Mouse (Mus musculus) heart, embryonic 13.5 days (tissue): ENCODE results near the gene Vmn2r30. TPM values are rescaled to one million over a fixed set of nuclear protein-coding genes. Genes with fewer than 3 reads are reported as not detected.
"Not testable (repeated sequence)": the region's sequence is repeated elsewhere in the genome, so short reads cannot be mapped to it uniquely, and the experiment has no call there.

Experiments
- ATAC-seq: fragments of 200-750 bp; cut with Nextera tagmentation; 2 replicates; pipeline ENCODE4 v1.8.0; 2017; ENCODE audit warnings: moderate TSS enrichment; ENCODE audit not compliant: insufficient number of reproducible peaks, low FRiP score, low TSS enrichment; ENCODE audit errors: extremely low read depth
- H3K27ac ChIP-seq: fragments of 300-500 bp; sonication (generic); replicated peaks from 2 replicates; pipeline ENCODE4 v1.5.1; 2015; ENCODE audit warnings: moderate library complexity, mild to moderate bottlenecking, inconsistent platforms
- H3K27me3 ChIP-seq: fragments of 300-500 bp; sonication (generic); replicated peaks from 2 replicates; pipeline ENCODE4 v1.6.1; 2015; ENCODE audit warnings: mild to moderate bottlenecking, inconsistent platforms
- H3K36me3 ChIP-seq: fragments of 300-500 bp; sonication (generic); 2 replicates; pipeline ENCODE4 v1.6.1; 2015; ENCODE audit warnings: mild to moderate bottlenecking, inconsistent platforms
- H3K4me1 ChIP-seq: fragments of 300-500 bp; sonication (generic); 2 replicates; pipeline ENCODE4 v1.6.1; 2015; ENCODE audit warnings: inconsistent platforms
- H3K4me2 ChIP-seq: fragments of 300-500 bp; sonication (generic); 2 replicates; pipeline ENCODE4 v1.6.1; 2015; ENCODE audit warnings: inconsistent platforms, mild to moderate bottlenecking, moderate library complexity
- H3K4me3 ChIP-seq: fragments of 300-500 bp; sonication (generic); 2 replicates; pipeline ENCODE4 v1.5.1; 2015; ENCODE audit warnings: moderate library complexity, mild to moderate bottlenecking, inconsistent platforms
- H3K9ac ChIP-seq: fragments of 300-500 bp; sonication (generic); 2 replicates; pipeline ENCODE4 v1.6.1; 2015; ENCODE audit warnings: inconsistent platforms, mild to moderate bottlenecking, moderate library complexity
- H3K9me3 ChIP-seq: fragments of 300-500 bp; sonication (generic); 2 replicates; pipeline ENCODE4 v1.6.1; 2016; ENCODE audit warnings: inconsistent platforms
- WGBS: fragments of 180-500 bp; shearing (Covaris S2); methylation state at CpG from one replicate; pipeline ENCODE4 v1.1.7; 2015; ENCODE audit warnings: mixed read lengths; 5-methylcytosine and 5-hydroxymethylcytosine counted together
- microRNA-seq: library from miRNA; unstranded; fragments of <30 nt; microRNA quantifications from one replicate; pipeline ENCODE4, GENCODE M21; 2016
- polyA plus RNA-seq: library from polyadenylated mRNA; unstranded; fragments of >200 nt; fragmentation: Nextera tagmentation; extraction: Ambion mirVana; gene quantifications from 2 replicates; pipeline ENCODE4 v1.2.1, GENCODE M21; 2015

Gene Vmn2r30
- polyA plus RNA-seq: not detected in 2 replicates

- H3K36me3 ChIP-seq, H3K9me3 ChIP-seq, H3K4me3 ChIP-seq, H3K9ac ChIP-seq, H3K4me2 ChIP-seq, H3K27me3 ChIP-seq, H3K27ac ChIP-seq, H3K4me1 ChIP-seq, ATAC-seq: not testable (repeated sequence)
- WGBS: no CpG with 5 or more reads among the region's 1 CpGs
Observed at GRCm38 (mm10) chr7:7337509-7337908, at the start of gene Vmn2r30. Gene Vmn2r30 (minus strand): TSS chr7:7337609.

DNA sequence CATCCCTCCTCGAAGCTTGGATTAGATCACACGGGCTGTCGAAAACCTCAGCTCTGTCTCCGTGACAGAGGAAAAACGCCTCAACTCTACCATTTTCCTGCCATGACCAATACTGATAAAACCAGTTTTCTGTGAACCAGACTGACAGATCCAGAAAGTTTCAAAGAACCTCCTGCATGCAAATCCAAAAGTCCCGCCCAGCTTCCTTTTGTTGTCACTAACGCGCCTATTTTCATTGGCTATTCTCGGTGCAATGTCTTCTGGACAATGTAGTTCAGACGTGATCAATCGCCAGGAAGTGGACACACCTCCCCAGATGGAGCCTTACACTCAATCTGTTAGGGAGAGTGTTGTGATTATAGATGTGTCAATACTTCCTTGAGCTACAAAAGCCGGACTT, 37.0 kb upstream of the Vmn2r30 start, which contains the start of gene Gm45783:
TSS of gene Gm45783 (minus strand) at position 143 of the 400 bp plus-strand sequence.
- not testable (repeated sequence) for H3K9me3 ChIP-seq, H3K27me3 ChIP-seq, H3K4me2 ChIP-seq, H3K27ac ChIP-seq, H3K4me1 ChIP-seq, H3K9ac ChIP-seq, ATAC-seq, H3K36me3 ChIP-seq
- H3K4me3 ChIP-seq: peak within 1 kb of the TSS; percentile 1; the same call in 1 of the 2 replicates
- 39% methylated on average over 12 of the region's 12 CpGs for whole genome bisulfite sequencing

DNA sequence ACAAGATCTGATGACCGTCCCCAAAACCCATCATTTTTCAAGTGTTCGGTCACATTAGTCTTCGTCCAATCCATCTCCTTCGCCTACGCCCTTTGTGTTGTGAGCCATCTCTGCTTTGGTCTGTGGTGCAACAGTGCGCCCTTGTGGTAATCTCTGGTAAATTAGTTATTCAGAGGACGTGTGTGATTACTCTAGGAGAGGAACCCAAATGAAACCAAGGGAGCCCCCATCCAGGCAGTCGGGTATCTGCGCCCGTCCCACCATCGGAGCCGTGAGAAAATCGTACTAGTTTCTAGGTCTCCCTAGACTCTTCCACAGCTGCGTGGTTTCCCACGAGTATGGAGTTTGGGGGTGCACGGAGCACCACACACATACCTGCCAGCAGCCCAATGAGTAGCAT, 41.8 kb downstream of the Vmn2r30 start:
- H3K4me1 ChIP-seq: peaks cover 8% of the 10 kb centered on the region; the same call in 1 of the 2 replicates
- 78% methylated on average over 16 of the region's 16 CpGs for WGBS
- ATAC-seq: no peak
- no peak overlapping the region for H3K9ac ChIP-seq
- no peaks in the 10 kb centered on the region for H3K9me3 ChIP-seq
- H3K36me3 ChIP-seq: peaks cover 57% of the 10 kb centered on the region
- no peak overlapping the region for H3K4me3 ChIP-seq
- no peak overlapping the region for H3K4me2 ChIP-seq
- H3K27ac ChIP-seq: no peak overlapping the region
- H3K27me3 ChIP-seq: no peaks in the 10 kb centered on the region

DNA sequence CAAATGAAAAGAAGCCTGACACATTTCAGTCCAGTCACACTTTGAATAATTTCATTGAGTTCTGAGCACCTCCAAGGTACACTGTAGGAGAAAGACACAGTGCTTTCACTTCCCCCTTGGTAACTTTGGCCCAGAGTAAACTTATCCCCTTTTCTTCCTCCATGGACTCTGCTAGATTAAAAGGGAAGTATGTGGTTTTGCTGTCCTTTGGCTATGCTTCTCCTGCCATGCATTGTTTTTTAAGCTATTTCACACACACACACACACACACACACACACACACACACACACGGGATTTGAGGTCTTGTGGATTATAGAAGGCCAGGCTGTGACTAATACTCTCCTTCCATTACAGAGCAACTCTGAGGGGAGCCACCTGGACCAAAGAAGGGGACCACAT, 56.0 kb downstream of the Vmn2r30 start:
- Histone ChIP-seq H3K4me1 (no peaks in the 10 kb centered on the region), H3K27ac (no peak overlapping the region), H3K4me2 (no peak overlapping the region), H3K36me3 (peaks cover 35% of the 10 kb centered on the region), H3K4me3 (no peak overlapping the region), H3K9ac (no peak overlapping the region), H3K9me3 (peaks cover 3% of the 10 kb centered on the region; the same call in 1 of the 2 replicates), H3K27me3 (no peaks in the 10 kb centered on the region)
- ATAC-seq: no peak
- 53% methylated on average over 1 of the region's 1 CpGs for WGBS

DNA sequence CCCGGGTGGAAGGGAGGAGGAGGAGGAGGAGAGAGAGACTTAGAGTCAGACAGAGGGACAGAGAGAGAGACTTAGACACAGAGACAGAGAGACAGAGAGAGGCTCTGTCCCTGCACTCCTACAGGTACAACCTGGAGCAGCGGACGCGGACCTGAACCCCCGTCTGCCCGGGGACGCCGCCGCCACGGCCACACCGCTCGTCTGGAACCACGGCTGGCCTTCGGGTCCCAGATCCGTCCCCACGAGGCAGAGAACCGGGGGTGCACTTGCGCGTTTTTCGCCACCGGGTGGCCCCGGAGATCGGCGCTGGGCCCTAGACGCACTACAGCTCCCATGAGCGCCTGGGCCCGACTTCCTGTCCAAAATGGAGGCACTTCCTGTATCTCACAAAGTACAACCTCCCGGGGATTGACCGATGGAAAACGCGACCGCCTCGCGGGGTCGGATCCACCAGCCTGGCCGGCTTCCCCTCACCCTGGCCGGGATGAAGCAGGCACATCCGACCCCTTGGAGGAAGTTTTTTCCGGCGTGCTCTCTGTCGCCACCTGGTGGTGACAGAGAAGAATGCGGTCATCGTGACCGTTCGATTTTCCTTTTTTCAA, 59.3 kb downstream of the Vmn2r30 start, which contains the start of gene Gm45844:
TSS of gene Gm45844 (minus strand) at position 324 of the 602 bp plus-strand sequence.
- H3K4me1 ChIP-seq, H3K9me3 ChIP-seq, H3K27me3 ChIP-seq: not testable (repeated sequence)
- H3K36me3 ChIP-seq: peaks cover 10% of the 10 kb centered on the region
- WGBS: 40% methylated on average over 45 of the region's 45 CpGs
- peak within 1 kb of the TSS; percentile 43 for H3K4me2 ChIP-seq
- H3K9ac ChIP-seq: peak within 1 kb of the TSS; percentile 24
- peak; percentile 99 for ATAC-seq
- peak within 1 kb of the TSS; percentile 41 for H3K4me3 ChIP-seq
- H3K27ac ChIP-seq: peak within 1 kb of the TSS; percentile 1

DNA sequence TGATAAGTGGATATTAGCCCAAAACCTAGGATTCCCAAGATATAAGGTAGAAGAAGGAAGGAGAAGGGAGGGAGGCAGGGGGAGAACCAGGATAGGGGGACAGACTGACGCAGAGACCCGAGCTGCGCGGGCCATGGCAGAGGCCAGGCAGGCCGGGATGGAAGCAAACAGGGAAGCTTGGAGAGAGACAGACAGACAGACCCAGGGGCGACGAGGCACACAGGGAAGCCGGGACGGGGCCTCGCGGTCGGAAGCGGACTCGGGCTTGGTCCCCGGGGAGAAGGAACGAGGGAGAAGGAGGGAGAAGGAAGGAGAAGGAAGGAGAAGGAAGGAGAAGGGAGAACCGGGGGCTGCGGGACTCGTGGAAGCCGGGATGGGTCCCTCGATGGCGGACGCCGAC, 59.9 kb downstream of the Vmn2r30 start:
- peak; percentile 29; the same call in 1 of the 2 replicates for ATAC-seq
- H3K27me3 ChIP-seq, H3K36me3 ChIP-seq, H3K4me1 ChIP-seq, H3K9me3 ChIP-seq: not testable (repeated sequence)
- 59% methylated on average over 24 of the region's 24 CpGs for WGBS
- Histone ChIP-seq H3K4me2 (peak overlapping the region; percentile 43), H3K4me3 (peak overlapping the region; percentile 41), H3K27ac (peak overlapping the region; percentile 1), H3K9ac (peak overlapping the region; percentile 24)

Small RNA genes within 50 kb of the gene (microRNA-seq; reads per million reads assigned to microRNA genes)
- not detected for gene Mir5620

Other genes starting within 250 kb of the Vmn2r30 start
- gene Zfp954, start 216.1 kb downstream of the Vmn2r30 start, polyA plus RNA-seq: 6.6 and 7.4 TPM in 2 replicates
- gene Zfp773, start 200.9 kb downstream of the Vmn2r30 start, polyA plus RNA-seq: 0.68 and 0.83 TPM in 2 replicates
- 1.0 and 1.3 TPM in 2 replicates for gene Zfp418, start 166.3 kb downstream of the Vmn2r30 start, polyA plus RNA-seq
- 3.7 and 3.9 TPM in 2 replicates for gene Zfp772, start 127.6 kb downstream of the Vmn2r30 start, polyA plus RNA-seq
- 0.07 TPM in 1 of 2 replicates, not detected in the other for gene Vmn2r29, start 90.3 kb downstream of the Vmn2r30 start, polyA plus RNA-seq
- gene Gm45844, start 59.3 kb downstream of the Vmn2r30 start, polyA plus RNA-seq: 0.84 and 2.1 TPM in 2 replicates
- 41.7 and 43.9 TPM in 2 replicates for gene Clcn4, start 36.8 kb downstream of the Vmn2r30 start, polyA plus RNA-seq
- gene Gm45783, start 37.0 kb upstream of the Vmn2r30 start, polyA plus RNA-seq: not detected in 2 replicates
- gene Vmn2r31, start 62.1 kb upstream of the Vmn2r30 start, polyA plus RNA-seq: not detected in 2 replicates
- gene Vmn2r32, start 142.4 kb upstream of the Vmn2r30 start, polyA plus RNA-seq: not detected in 2 replicates
- not detected in 2 replicates for gene Vmn2r33, start 229.2 kb upstream of the Vmn2r30 start, polyA plus RNA-seq